Mouse (Mus musculus): ENCODE results near the gene Pom121.
"Not testable (repeated sequence)": the region's sequence is repeated elsewhere in the genome, so short reads cannot be mapped to it uniquely, and the experiment has no call there.

The Pom121 gene

GRCm38 (mm10) chr5:135394004-135394823 is at the start of gene Pom121:
TSS of gene Pom121 (minus strand) at chr5:135394546.
- peak; percentile 88 to 93 for DNase-seq

GRCm38 (mm10) chr5:135442430-135442829 is 48.1 kb upstream of the Pom121 start:
- peak; percentile 71 to 83 for DNase-seq

GRCm38 (mm10) chr5:135435039-135435438 is 40.7 kb upstream of the Pom121 start:
- no peak for DNase-seq

- DNase-seq, result no peak
Measured at GRCm38 (mm10) chr5:135433861-135434260, 39.5 kb upstream of the Pom121 start.

- peak; percentile 65 to 74 for DNase-seq
Measured at GRCm38 (mm10) chr5:135431111-135431510, 36.8 kb upstream of the Pom121 start.

GRCm38 (mm10) chr5:135428786-135429185 is 34.4 kb upstream of the Pom121 start:
- DNase-seq, result peak; percentile 32 to 36

- DNase-seq, result no peak
Measured at GRCm38 (mm10) chr5:135410266-135410665, 15.9 kb upstream of the Pom121 start.

- no peak for DNase-seq
Measured at GRCm38 (mm10) chr5:135408114-135408513, 13.8 kb upstream of the Pom121 start.

- no peak for DNase-seq
Measured at GRCm38 (mm10) chr5:135405437-135405836, 11.1 kb upstream of the Pom121 start.

GRCm38 (mm10) chr5:135404623-135405022 is 10.3 kb upstream of the Pom121 start:
- peak; percentile 48 to 61 for DNase-seq

GRCm38 (mm10) chr5:135400244-135400643 is 5.9 kb upstream of the Pom121 start:
- DNase-seq, result peak; percentile 91 to 92

- DNase-seq, result no peak
Measured at GRCm38 (mm10) chr5:135399382-135399781, 5.0 kb upstream of the Pom121 start.

GRCm38 (mm10) chr5:135395826-135396225 is 1.5 kb upstream of the Pom121 start:
- peak; percentile 52 to 71 for DNase-seq

GRCm38 (mm10) chr5:135383771-135384170 is 10.6 kb downstream of the Pom121 start:
- DNase-seq, result no peak

GRCm38 (mm10) chr5:135382746-135383145 is 11.6 kb downstream of the Pom121 start:
- DNase-seq, result no peak

GRCm38 (mm10) chr5:135381356-135381925 is 12.9 kb downstream of the Pom121 start:
- DNase-seq, result no peak

- DNase-seq, result no peak
Measured at GRCm38 (mm10) chr5:135380681-135381080, 13.7 kb downstream of the Pom121 start.

- DNase-seq, result no peak
Measured at GRCm38 (mm10) chr5:135376341-135376740, 18.0 kb downstream of the Pom121 start.

- peak; percentile 46 to 47 for DNase-seq
Measured at GRCm38 (mm10) chr5:135375167-135375566, 19.2 kb downstream of the Pom121 start.

- no peak for DNase-seq
Measured at GRCm38 (mm10) chr5:135373601-135374000, 20.7 kb downstream of the Pom121 start.

GRCm38 (mm10) chr5:135371195-135371594 is 23.2 kb downstream of the Pom121 start:
- no peak for DNase-seq

GRCm38 (mm10) chr5:135369787-135370654 is 24.3 kb downstream of the Pom121 start, which contains the start of gene Nsun5:
TSS of gene Nsun5 (plus strand) at chr5:135369953.
- DNase-seq, result peak; percentile 98 to 99

- not testable (repeated sequence) for DNase-seq
Measured at GRCm38 (mm10) chr5:135369196-135369595, 25.1 kb downstream of the Pom121 start.
